Mouse (Mus musculus): ENCODE results near the gene Mmd2.

Gene Mmd2

GRCm38 (mm10) chr5:142608259-142608988 is at the start of gene Mmd2:
Mmd2 (minus strand) TSS chr5:142608800.
- no peak for DNase-seq

GRCm38 (mm10) chr5:142652266-142652665 is 43.7 kb upstream of the Mmd2 start:
- DNase-seq = peak; percentile 32 to 54

GRCm38 (mm10) chr5:142650794-142651497 is 42.3 kb upstream of the Mmd2 start:
- no peak for DNase-seq

- DNase-seq = no peak
These were observed 41.8 kb upstream of the Mmd2 start for GRCm38 (mm10) chr5:142650390-142650789.

- DNase-seq = peak; percentile 47 to 48
These were observed 41.0 kb upstream of the Mmd2 start for GRCm38 (mm10) chr5:142649460-142650050.

- DNase-seq = no peak
These were observed 39.6 kb upstream of the Mmd2 start for GRCm38 (mm10) chr5:142648162-142648561.

GRCm38 (mm10) chr5:142641331-142642051 is 32.9 kb upstream of the Mmd2 start:
- DNase-seq = peak; percentile 51 to 60

GRCm38 (mm10) chr5:142640088-142640487 is 31.5 kb upstream of the Mmd2 start:
- DNase-seq = peak; percentile 78 to 90

GRCm38 (mm10) chr5:142637823-142638222 is 29.2 kb upstream of the Mmd2 start:
- DNase-seq = no peak

- DNase-seq = peak; percentile 14 to 48
These were observed 21.6 kb upstream of the Mmd2 start for GRCm38 (mm10) chr5:142630224-142630623.

- no peak for DNase-seq
These were observed 21.0 kb upstream of the Mmd2 start for GRCm38 (mm10) chr5:142629663-142630025.

GRCm38 (mm10) chr5:142628726-142629662 is 20.4 kb upstream of the Mmd2 start:
- peak; percentile 98 to 99 for DNase-seq

GRCm38 (mm10) chr5:142627398-142627797 is 18.8 kb upstream of the Mmd2 start, which contains the start of gene Wipi2:
Wipi2 (plus strand) TSS chr5:142627698.
- DNase-seq = no peak

GRCm38 (mm10) chr5:142623080-142623479 is 14.5 kb upstream of the Mmd2 start:
- no peak for DNase-seq

GRCm38 (mm10) chr5:142622134-142622533 is 13.5 kb upstream of the Mmd2 start:
- no peak for DNase-seq

GRCm38 (mm10) chr5:142621421-142621820 is 12.8 kb upstream of the Mmd2 start:
- DNase-seq = peak; percentile 45 to 64

GRCm38 (mm10) chr5:142619866-142620265 is 11.3 kb upstream of the Mmd2 start:
- DNase-seq = peak; percentile 46 to 83

GRCm38 (mm10) chr5:142616326-142616725 is 7.7 kb upstream of the Mmd2 start:
- no peak for DNase-seq

GRCm38 (mm10) chr5:142615638-142616037 is 7.0 kb upstream of the Mmd2 start:
- DNase-seq = no peak

GRCm38 (mm10) chr5:142614513-142614912 is 5.9 kb upstream of the Mmd2 start:
- no peak for DNase-seq

- no peak for DNase-seq
These were observed 1.8 kb upstream of the Mmd2 start for GRCm38 (mm10) chr5:142610362-142610761.

GRCm38 (mm10) chr5:142608989-142609325 is 357 bp upstream of the Mmd2 start:
- no peak for DNase-seq

All from kidney, postnatal 36 days (tissue).